Mouse (Mus musculus) stomach, postnatal 0 days (tissue): Measurements from ENCODE around the gene Cd63.

ENCODE experiments used
- CTCF ChIP-seq: IDR thresholded peaks from 2 replicates; pipeline ENCODE4 v1.5.1; 2016; ENCODE audit warnings: antibody characterized with exemption, low read depth, mild to moderate bottlenecking, moderate library complexity
- EP300 ChIP-seq: optimal IDR thresholded peaks from 2 replicates; pipeline ENCODE3; 2016; ENCODE audit warnings: antibody characterized with exemption

DNA sequence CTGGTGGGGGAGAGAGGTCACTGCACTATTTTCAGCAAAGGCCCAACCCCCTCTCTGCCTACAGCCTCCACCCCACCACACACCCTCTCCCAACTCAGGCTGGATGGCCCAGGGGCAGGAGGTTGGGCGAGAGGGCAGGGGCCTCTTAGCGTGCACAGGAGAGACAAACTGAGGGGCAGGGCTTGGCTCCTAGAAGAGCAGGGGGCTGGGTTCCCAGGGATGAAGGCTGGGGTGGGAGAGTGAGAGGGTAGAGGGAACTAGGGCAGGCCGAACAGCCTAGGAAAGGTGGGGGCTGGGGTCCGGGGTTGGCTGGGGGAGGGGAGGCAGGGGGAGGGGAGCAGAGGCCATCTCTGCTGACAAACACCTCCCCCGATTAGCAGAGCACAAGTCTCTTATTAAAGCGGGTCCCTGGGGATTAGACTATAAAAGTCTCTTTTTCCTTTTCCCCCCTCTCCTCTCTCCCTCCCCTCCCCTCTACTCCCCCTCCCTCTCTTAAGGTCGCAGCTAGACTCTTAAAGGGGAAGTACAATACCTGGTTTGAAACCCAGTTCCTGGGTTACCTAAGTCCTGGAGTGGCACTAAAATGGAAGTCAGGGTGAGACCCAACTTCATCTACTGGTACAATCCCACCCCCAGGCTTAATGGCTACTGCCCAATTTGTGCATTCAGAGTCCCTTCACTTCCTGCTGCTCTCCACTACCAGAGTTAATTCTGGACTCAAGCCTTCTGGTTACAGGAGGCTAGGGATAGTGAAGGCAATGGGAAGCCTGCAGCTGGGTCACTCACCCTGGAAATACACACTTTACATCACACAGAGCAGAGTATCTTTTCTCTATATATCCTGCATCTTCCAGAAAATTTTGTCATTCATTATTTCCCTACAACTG lies 11.6 kb upstream of the Cd63 start:
- TF ChIP-seq CTCF (no peak), EP300 (no peak)
